Mouse (Mus musculus): Measurements from ENCODE around the gene Vmn1r174.
"Not testable (repeated sequence)": the region's sequence is repeated elsewhere in the genome, so short reads cannot be mapped to it uniquely, and the experiment has no call there.

DNA sequence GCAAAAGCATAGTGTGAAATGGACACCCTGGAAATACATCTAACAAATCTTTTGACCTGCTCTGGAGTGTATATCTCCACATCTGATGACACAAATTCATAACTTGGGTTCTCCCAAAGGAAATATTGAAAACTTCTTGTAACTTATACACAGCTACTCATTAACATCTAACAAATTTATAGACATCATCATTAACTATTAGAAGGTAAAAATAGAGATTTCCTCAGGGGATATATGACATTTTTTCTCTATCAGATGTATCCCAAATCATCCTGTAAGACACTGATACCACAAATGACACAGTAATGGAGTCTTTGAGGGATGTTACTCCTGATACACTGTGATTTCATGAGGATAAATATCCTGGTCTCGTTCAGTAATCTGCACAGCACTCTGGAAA lies at the start of gene Vmn1r174:
- TF ChIP-seq CTCF (conservative IDR thresholded peaks at IDR 0.05; ENCODE audit: low read length); NANOG (IDR thresholded peaks at IDR 0.05; ENCODE audit: borderline replicate concordance, low read length): not testable (repeated sequence)

Data from E14TG2a.4 (cell line).